Mouse (Mus musculus): ENCODE results near the gene Banp.

DNA sequence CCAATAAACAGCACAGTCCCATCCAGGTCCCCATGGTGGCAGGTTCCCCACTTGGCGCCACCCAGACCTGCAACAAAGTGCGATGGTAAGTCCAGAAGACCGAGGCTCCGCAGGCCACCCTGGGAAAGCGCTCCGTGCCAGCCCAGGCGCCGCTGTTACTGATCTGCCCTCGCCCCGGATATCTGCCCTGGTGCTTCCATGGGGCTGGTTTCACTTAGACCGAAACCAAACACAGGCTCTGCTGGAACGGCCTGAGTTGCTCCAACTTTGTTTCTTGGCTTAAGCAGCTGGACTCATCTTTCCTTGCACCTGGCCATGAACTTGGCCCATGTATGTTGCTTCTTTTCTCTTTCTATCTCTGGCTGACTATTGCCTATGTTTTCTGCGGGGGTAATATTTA is 29.1 kb downstream of the Banp start:
- no peak for TF ChIP-seq USF1 (IDR thresholded peaks at IDR 0.05; ENCODE audit: low read depth, low read length)
- TF ChIP-seq MYC (IDR thresholded peaks at IDR 0.05; ENCODE audit: low read depth, low read length) = no peak
- no peak for TF ChIP-seq POLR2A (IDR thresholded peaks at IDR 0.05; ENCODE audit: low read depth, low read length)
- TF ChIP-seq TBP (conservative IDR thresholded peaks at IDR 0.05; ENCODE audit: low read depth, low read length) = no peak
- no peak for TF ChIP-seq POLR2AphosphoS2 (IDR thresholded peaks at IDR 0.05; ENCODE audit: low read depth, low read length)
- TF ChIP-seq SMC3 (IDR thresholded peaks at IDR 0.05; ENCODE audit: low read depth, low read length) = no peak
- TF ChIP-seq JUND (conservative IDR thresholded peaks at IDR 0.05; ENCODE audit: low read depth, low read length) = no peak
- TF ChIP-seq MXI1 (IDR thresholded peaks at IDR 0.05; ENCODE audit: low read depth, low read length) = no peak
- TF ChIP-seq CTCF (conservative IDR thresholded peaks at IDR 0.05 in 1 of 2, IDR thresholded peaks at IDR 0.05 in 1 of 2; ENCODE audit: low read depth in 2 of 2, low read length in 2 of 2) = no peak
- TF ChIP-seq NRF1 (IDR thresholded peaks at IDR 0.05; ENCODE audit: low read depth, low read length) = no peak
